Mouse (Mus musculus): Measurements from ENCODE around the gene Pkhd1.

- TF ChIP-seq CTCF (IDR thresholded peaks at IDR 0.05; ENCODE audit: insufficient read depth, low read depth, low read length) (no peak), POLR2A (IDR thresholded peaks at IDR 0.05; ENCODE audit: insufficient read depth, low read depth, low read length) (no peak)
These were observed 316.2 kb downstream of the Pkhd1 start for GRCm38 (mm10) chr1:20301631-20302030.

Data from olfactory bulb, adult 2 months (tissue).